Mouse (Mus musculus) bone marrow macrophage, adult 2 months (primary cell): Measurements from ENCODE around the gene Stac2.

Experiments
- CTCF ChIP-seq: IDR thresholded peaks from 2 replicates; pipeline ENCODE4 v1.5.1; 2012; ENCODE audit warnings: low read depth, mild to moderate bottlenecking, low read length, moderate library complexity
- POLR2A ChIP-seq: IDR thresholded peaks from 2 replicates; pipeline ENCODE4 v1.6.1; 2012; ENCODE audit warnings: mild to moderate bottlenecking, low read depth, low read length, borderline replicate concordance

GRCm38 (mm10) chr11:98011716-98012115 lies 41.5 kb downstream of the Stac2 start:
- TF ChIP-seq CTCF (no peak), POLR2A (no peak)
